Mouse (Mus musculus) liver, embryonic 14.5 days (tissue): ENCODE data around the gene Chrm3. TPM values are rescaled to one million over a fixed set of nuclear protein-coding genes. Genes with fewer than 3 reads are reported as not detected.

Experiments used
- ATAC-seq: fragments of 200-750 bp; cut with Nextera tagmentation; 2 replicates; pipeline ENCODE4 v1.8.0; 2017; ENCODE audit warnings: moderate number of reproducible peaks, mild to moderate bottlenecking, moderate library complexity; ENCODE audit not compliant: insufficient read depth
- DNase-seq, 3 experiments: peaks; one replicate each; pipeline ENCODE4 v3.0.0-alpha.2; 2012 to 2013; ENCODE audit warnings: low read depth in 3 of 3, low spot score in 3 of 3
- H3K27ac ChIP-seq: fragments of 300-500 bp; sonication (generic); 2 replicates; pipeline ENCODE4 v1.5.1; 2014; ENCODE audit warnings: moderate library complexity, mild to moderate bottlenecking, control low read depth, inconsistent platforms
- H3K27me3 ChIP-seq: fragments of 300-500 bp; sonication (generic); 2 replicates; pipeline ENCODE4 v1.6.1; 2014; ENCODE audit warnings: mild to moderate bottlenecking, low read length, moderate library complexity; ENCODE audit not compliant: control insufficient read depth, insufficient read depth
- H3K36me3 ChIP-seq: fragments of 300-500 bp; sonication (generic); replicated peaks from 2 replicates; pipeline ENCODE4 v1.6.1; 2014; ENCODE audit warnings: low read depth; ENCODE audit not compliant: control insufficient read depth, insufficient read depth
- H3K4me1 ChIP-seq, 2 experiments: fragments of 200-500 bp in 1 of 2; fragments of 300-500 bp in 1 of 2; sonication (generic) in 1 of 2; replicated peaks; 2 replicates each; pipeline ENCODE4 v1.6.1; 2012 to 2014; ENCODE audit warnings: antibody characterized with exemption in 1 of 2, inconsistent platforms in 1 of 2, low read length in 1 of 2; ENCODE audit not compliant: control insufficient read depth in 2 of 2, insufficient read depth in 2 of 2
- H3K4me2 ChIP-seq: fragments of 300-500 bp; sonication (generic); 2 replicates; pipeline ENCODE4 v1.6.1; 2014; ENCODE audit warnings: low read depth, mild to moderate bottlenecking, control low read depth, moderate library complexity
- H3K4me3 ChIP-seq, 2 experiments: fragments of 200-500 bp in 1 of 2; fragments of 300-500 bp in 1 of 2; sonication (generic) in 1 of 2; 2 replicates each; pipeline ENCODE4 v1.5.1; 2012 to 2014; ENCODE audit warnings: low read depth in 2 of 2, low read length in 2 of 2, mild to moderate bottlenecking in 2 of 2, control low read depth in 1 of 2, inconsistent platforms in 1 of 2, moderate library complexity in 1 of 2; ENCODE audit not compliant: insufficient read depth in 1 of 2
- H3K9ac ChIP-seq: fragments of 300-500 bp; sonication (generic); replicated peaks from 2 replicates; pipeline ENCODE4 v1.6.1; 2014; ENCODE audit warnings: mild to moderate bottlenecking, control low read depth, moderate library complexity
- H3K9me3 ChIP-seq: fragments of 300-500 bp; sonication (generic); 2 replicates; pipeline ENCODE4 v1.6.1; 2016; ENCODE audit warnings: low read length, mixed read lengths; ENCODE audit not compliant: control insufficient read depth
- CTCF ChIP-seq: IDR thresholded peaks from 2 replicates; pipeline ENCODE4 v1.5.1; 2016; ENCODE audit warnings: antibody characterized with exemption, low read depth, control low read depth
- EP300 ChIP-seq: IDR thresholded peaks from 2 replicates; pipeline ENCODE4 v1.6.1; 2016; ENCODE audit warnings: antibody characterized with exemption, low read depth
- WGBS: fragments of 180-500 bp; shearing (Covaris S2); extraction: QIAGEN DNeasy Blood & Tissue Kit; methylation state at CpG from one replicate; pipeline ENCODE4 v1.1.7; 2014; ENCODE audit not compliant: insufficient replicate concordance; 5-methylcytosine and 5-hydroxymethylcytosine counted together
- polyA plus RNA-seq, 2 experiments: library from polyadenylated mRNA; depleted of rRNA in 1 of 2; stranded (reverse) in 1 of 2; unstranded in 1 of 2; fragments of >200 nt; fragmentation: Nextera tagmentation in 1 of 2; extraction: Ambion mirVana in 1 of 2; gene quantifications; 2 replicates each; pipeline versions ENCODE4 v1.2.1 to v1.2.3; 2012 to 2014

Gene Chrm3
- polyA plus RNA-seq, 2 experiments, result 0.03 TPM; not detected in 1

DNA sequence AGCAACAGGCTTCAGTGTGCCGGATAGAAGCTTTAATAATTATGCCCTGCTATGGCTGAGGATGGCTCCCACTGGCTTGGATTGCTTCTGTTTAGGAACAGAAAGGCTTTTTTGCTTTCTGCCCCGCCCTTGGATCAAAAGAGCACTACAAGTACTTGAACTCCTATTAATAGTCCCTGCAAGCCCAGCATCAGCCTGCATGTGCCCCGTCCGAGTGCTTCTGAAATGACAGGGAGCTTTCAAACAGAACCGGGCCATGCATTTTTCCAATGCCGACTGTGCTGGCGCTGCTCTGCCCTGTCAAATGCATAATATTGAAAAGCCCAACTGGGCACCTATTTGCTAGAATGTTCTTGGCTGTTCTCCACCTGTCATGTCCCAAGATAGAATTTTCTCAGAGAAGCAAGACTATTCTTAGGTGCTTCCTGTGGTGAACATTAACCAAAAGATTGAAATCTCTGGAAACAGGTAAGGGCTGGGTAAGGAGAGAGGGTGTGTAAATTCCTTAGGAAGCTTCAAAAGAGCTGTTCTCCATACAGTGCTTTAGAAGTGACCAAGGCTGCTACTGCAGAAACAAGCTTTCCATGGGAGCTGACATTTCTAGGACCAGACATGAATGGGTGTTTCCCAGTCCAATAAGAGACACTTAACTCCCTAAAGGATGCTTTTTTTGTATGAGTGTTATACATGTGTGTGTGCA is 314.8 kb downstream of the Chrm3 start:
- no peak overlapping the region for H3K4me3 ChIP-seq
- H3K4me2 ChIP-seq, result no peak overlapping the region
- H3K9me3 ChIP-seq, result no peaks in the 10 kb centered on the region
- 64% methylated on average over 7 of the region's 7 CpGs for WGBS
- no peaks in the 10 kb centered on the region for H3K36me3 ChIP-seq
- H3K27ac ChIP-seq, result no peak overlapping the region
- ATAC-seq (no peak), DNase-seq (no peak)
- H3K4me1 ChIP-seq, result no peaks in the 10 kb centered on the region
- H3K9ac ChIP-seq, result no peak overlapping the region
- TF ChIP-seq CTCF (no peak), EP300 (no peak)
- H3K27me3 ChIP-seq, result no peaks in the 10 kb centered on the region

DNA sequence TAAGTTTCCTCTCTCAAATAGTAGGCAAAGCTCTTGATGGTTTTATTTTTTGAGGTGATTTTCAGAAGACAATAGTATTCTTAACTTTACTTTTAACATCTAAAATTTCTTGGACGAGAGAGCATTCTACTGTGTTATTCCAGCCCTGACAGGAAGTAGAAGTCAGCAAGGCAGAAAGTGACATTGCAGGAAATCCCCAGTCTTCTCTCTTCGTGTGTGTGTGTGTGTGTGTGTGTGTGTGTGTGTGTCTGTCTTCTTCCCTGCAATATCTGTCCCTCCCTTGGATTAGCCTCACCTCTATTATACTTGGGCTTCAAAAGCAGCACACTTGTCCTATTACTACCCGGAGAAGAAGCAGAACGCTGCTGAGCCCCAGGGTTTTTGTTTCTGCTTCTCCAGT is 316.6 kb downstream of the Chrm3 start:
- DNase-seq (no peak), ATAC-seq (no peak)
- no peak for TF ChIP-seq CTCF
- TF ChIP-seq EP300, result no peak
- Histone ChIP-seq H3K9ac (no peak overlapping the region), H3K4me1 (no peaks in the 10 kb centered on the region), H3K4me2 (no peak overlapping the region), H3K27me3 (no peaks in the 10 kb centered on the region), H3K36me3 (no peaks in the 10 kb centered on the region), H3K4me3 (no peak overlapping the region), H3K9me3 (no peaks in the 10 kb centered on the region), H3K27ac (no peak overlapping the region)
- 36% methylated on average over 4 of the region's 4 CpGs for WGBS

DNA sequence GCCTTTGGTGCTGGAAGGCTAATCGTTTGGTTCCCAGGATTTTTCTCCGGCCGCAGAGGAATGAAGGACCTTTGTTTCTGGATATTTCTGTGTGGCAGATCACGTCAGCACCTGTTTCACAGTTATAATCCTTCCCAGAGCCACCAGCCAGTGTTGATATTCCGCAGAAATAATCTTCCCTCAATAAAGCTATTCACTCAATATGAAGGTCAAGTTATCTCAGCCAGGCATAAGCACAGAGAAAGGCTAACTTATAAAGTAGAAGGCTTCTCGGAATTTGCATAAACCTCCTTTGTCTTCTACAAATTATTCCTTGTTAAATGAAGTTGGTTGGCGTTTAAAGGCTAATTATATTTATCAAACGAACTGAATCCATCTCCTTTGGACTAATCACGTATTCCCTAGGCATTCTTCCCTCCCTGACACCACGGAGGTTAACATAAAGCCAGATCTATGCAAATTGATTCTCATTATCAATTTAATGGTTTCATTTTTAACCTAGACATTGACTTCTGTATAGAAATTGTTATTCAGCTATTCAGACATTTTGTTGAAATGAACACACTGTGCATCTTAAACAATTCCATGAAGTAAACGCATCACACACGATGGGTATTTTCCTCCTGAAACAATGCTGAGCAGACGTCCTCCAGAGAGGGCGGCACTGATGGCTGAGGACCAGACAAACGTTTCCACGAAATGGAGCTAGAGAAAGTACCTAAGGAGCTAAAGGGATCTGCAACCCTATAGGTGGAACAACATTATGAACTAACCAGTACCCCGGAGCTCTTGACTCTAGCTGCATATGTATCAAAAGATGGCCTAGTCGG is 326.9 kb downstream of the Chrm3 start:
- no peak overlapping the region for H3K4me2 ChIP-seq
- H3K9ac ChIP-seq, result no peak overlapping the region
- no peaks in the 10 kb centered on the region for H3K36me3 ChIP-seq
- WGBS, result 61% methylated on average over 17 of the region's 18 CpGs
- H3K27me3 ChIP-seq, result no peaks in the 10 kb centered on the region
- no peak for ATAC-seq
- DNase-seq, result no peak
- no peaks in the 10 kb centered on the region for H3K4me1 ChIP-seq
- H3K9me3 ChIP-seq, result no peaks in the 10 kb centered on the region
- H3K4me3 ChIP-seq, result no peak overlapping the region
- no peak for TF ChIP-seq EP300
- no peak for TF ChIP-seq CTCF
- no peak overlapping the region for H3K27ac ChIP-seq

DNA sequence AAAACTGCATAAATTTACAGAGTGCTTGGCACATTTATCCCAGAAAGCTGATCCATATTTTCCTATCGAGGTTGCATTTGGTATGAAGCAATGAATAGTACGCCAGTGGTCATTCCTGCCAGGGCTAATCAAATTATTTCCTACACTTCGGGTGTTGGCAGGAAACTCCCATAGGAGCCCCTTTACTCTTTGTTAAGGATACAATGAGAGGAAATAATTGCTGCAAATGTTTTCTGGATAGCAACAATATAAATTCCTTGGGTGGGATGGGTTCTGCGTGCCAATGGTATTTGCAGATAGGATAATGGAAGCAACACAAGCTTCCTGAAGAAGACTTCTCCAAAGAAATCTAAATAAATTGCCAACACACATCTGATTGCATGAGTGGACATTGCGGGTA is 329.1 kb downstream of the Chrm3 start:
- Histone ChIP-seq H3K4me2 (no peak overlapping the region), H3K27ac (no peak overlapping the region), H3K4me1 (no peaks in the 10 kb centered on the region), H3K9ac (no peak overlapping the region), H3K27me3 (no peaks in the 10 kb centered on the region), H3K36me3 (no peaks in the 10 kb centered on the region), H3K4me3 (no peak overlapping the region), H3K9me3 (no peaks in the 10 kb centered on the region)
- 46% methylated on average over 5 of the region's 5 CpGs for WGBS
- TF ChIP-seq CTCF (no peak), EP300 (no peak)
- ATAC-seq, result no peak
- DNase-seq, result no peak

DNA sequence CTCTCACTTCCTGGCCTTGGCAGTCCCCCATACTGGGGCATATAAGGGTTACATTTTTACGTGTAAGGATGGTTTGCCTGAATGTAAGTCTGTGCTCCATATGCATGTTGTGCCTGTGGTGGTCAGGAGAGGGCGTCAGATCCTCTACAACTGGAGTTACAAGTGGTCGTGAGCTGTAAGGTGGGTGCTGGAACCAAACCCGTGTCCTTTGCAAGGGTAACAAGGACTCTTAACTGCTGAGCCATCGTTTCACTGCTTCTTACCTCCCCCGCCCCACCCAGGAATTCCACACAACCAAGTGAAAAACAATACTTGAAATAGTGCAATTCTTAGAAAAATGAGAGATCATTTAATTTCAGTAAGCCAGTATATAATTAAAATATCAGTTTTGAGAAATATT is 330.7 kb downstream of the Chrm3 start:
- H3K36me3 ChIP-seq, result no peaks in the 10 kb centered on the region
- no peaks in the 10 kb centered on the region for H3K27me3 ChIP-seq
- H3K9ac ChIP-seq, result no peak overlapping the region
- H3K4me3 ChIP-seq, result no peak overlapping the region
- TF ChIP-seq CTCF, result no peak
- no peak for TF ChIP-seq EP300
- ATAC-seq, result no peak
- no peaks in the 10 kb centered on the region for H3K4me1 ChIP-seq
- no peak overlapping the region for H3K4me2 ChIP-seq
- H3K9me3 ChIP-seq, result no peaks in the 10 kb centered on the region
- no peak for DNase-seq
- WGBS, result 53% methylated on average over 6 of the region's 6 CpGs
- H3K27ac ChIP-seq, result no peak overlapping the region
